Mouse (Mus musculus) MEL (cell line): ENCODE data around the gene Agl.

Source experiments
- CHD1 ChIP-seq: IDR thresholded peaks from 2 replicates; pipeline ENCODE4 v1.6.1; 2012; ENCODE audit warnings: low read depth, mild to moderate bottlenecking, inconsistent platforms, low read length, improper control_type of control experiment
- CTCF ChIP-seq, 3 experiments: IDR thresholded peaks in 2 of 3; conservative IDR thresholded peaks in 1 of 3; 2 replicates each; pipeline ENCODE4 v1.5.1; 2011 to 2012; ENCODE audit warnings: low read length in 3 of 3, low read depth in 2 of 3, mild to moderate bottlenecking in 2 of 3, improper control_type of control experiment in 1 of 3, inconsistent platforms in 1 of 3, mixed read lengths in 1 of 3, moderate library complexity in 1 of 3; ENCODE audit not compliant: control insufficient read depth in 1 of 3, insufficient read depth in 1 of 3, poor library complexity in 1 of 3, severe bottlenecking in 1 of 3
- E2F4 ChIP-seq: IDR thresholded peaks from 2 replicates; pipeline ENCODE4 v1.6.1; 2011; ENCODE audit warnings: low read depth, low read length, improper control_type of control experiment, borderline replicate concordance
- HCFC1 ChIP-seq: IDR thresholded peaks from 2 replicates; pipeline ENCODE4 v1.6.1; 2012; ENCODE audit warnings: low read depth, mild to moderate bottlenecking, inconsistent platforms, low read length, improper control_type of control experiment, moderate library complexity
- MAFK ChIP-seq: IDR thresholded peaks from 2 replicates; pipeline ENCODE4 v1.6.1; 2011; ENCODE audit warnings: low read depth, mild to moderate bottlenecking, low read length, improper control_type of control experiment, borderline replicate concordance
- MAX ChIP-seq: IDR thresholded peaks from 2 replicates; pipeline ENCODE4 v1.6.1; 2011; ENCODE audit warnings: low read length, improper control_type of control experiment
- SIN3A ChIP-seq: IDR thresholded peaks from 2 replicates; pipeline ENCODE4 v1.6.1; 2012; ENCODE audit warnings: low read length, improper control_type of control experiment, inconsistent platforms
- TAL1 ChIP-seq: IDR thresholded peaks from 2 replicates; pipeline ENCODE4 v1.6.1; 2012; ENCODE audit warnings: mild to moderate bottlenecking, inconsistent platforms, low read length, moderate library complexity, mixed read lengths
- TCF12 ChIP-seq: IDR thresholded peaks from 2 replicates; pipeline ENCODE4 v1.6.1; 2014; ENCODE audit warnings: low read depth, mild to moderate bottlenecking, inconsistent platforms, low read length, improper control_type of control experiment, moderate library complexity

DNA sequence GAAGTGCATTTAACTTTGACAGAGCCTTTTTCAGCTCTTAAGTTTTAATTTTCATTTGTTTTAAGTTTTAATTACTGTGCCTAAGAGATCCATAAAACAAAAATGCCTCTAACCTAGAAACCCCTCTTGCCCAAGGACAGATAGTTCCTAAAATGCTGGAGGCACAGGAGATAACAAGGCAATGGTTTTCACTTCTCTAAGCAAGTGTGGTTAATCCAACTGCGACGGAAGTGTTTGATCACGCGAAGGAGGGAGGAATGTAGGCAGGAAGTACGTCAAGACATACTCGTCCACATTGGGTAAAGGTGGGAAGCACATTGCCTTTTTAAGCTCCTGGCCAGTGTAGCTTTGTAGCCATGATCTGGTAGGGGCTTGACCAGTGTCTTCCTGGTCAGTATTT is 49.6 kb upstream of the Agl start:
- TF ChIP-seq MAX (peak; percentile 89), CTCF (IDR thresholded peaks at IDR 0.05 in 2 of 3, conservative IDR thresholded peaks at IDR 0.05 in 1 of 3; ENCODE audit: control insufficient read depth in 1 of 3, insufficient read depth in 1 of 3, low read depth in 2 of 3, low read length in 3 of 3, poor library complexity in 1 of 3, severe bottlenecking in 1 of 3) (no peak), TAL1 (peak; percentile 24; the same call in 1 of the 2 replicates), CHD1 (no peak), HCFC1 (peak; percentile 83), TCF12 (peak; percentile 55), E2F4 (no peak), MAFK (no peak), SIN3A (peak; percentile 38)
